Mouse (Mus musculus) embryonic facial prominence, embryonic 11.5 days (tissue): ENCODE data around the gene Pola2. TPM values are rescaled to one million over a fixed set of nuclear protein-coding genes. Genes with fewer than 3 reads are reported as not detected.

ENCODE experiments used
- ATAC-seq: fragments of 200-750 bp; cut with Nextera tagmentation; replicated peaks from 2 replicates; pipeline ENCODE4 v1.8.0; 2017; ENCODE audit warnings: low read depth; ENCODE audit not compliant: insufficient number of reproducible peaks, low FRiP score, low TSS enrichment
- DNase-seq: peaks from one replicate; pipeline ENCODE4 v3.0.0-alpha.2; 2015; ENCODE audit warnings: low spot score
- H3K27ac ChIP-seq: fragments of 300-500 bp; sonication (generic); replicated peaks from 2 replicates; pipeline ENCODE4 v1.5.1; 2014; ENCODE audit warnings: mild to moderate bottlenecking, low read depth, low read length, control low read depth
- H3K27me3 ChIP-seq: fragments of 300-500 bp; sonication (generic); 2 replicates; pipeline ENCODE4 v1.6.1; 2014; ENCODE audit warnings: mild to moderate bottlenecking, low read length, moderate library complexity, mixed read lengths; ENCODE audit not compliant: control insufficient read depth, insufficient read depth
- H3K36me3 ChIP-seq: fragments of 300-500 bp; sonication (generic); replicated peaks from 2 replicates; pipeline ENCODE4 v1.6.1; 2014; ENCODE audit warnings: low read depth, mild to moderate bottlenecking, low read length, moderate library complexity, mixed read lengths; ENCODE audit not compliant: control insufficient read depth, insufficient read depth
- H3K4me1 ChIP-seq: fragments of 300-500 bp; sonication (generic); 2 replicates; pipeline ENCODE4 v1.6.1; 2014; ENCODE audit warnings: low read length, mixed read lengths; ENCODE audit not compliant: control insufficient read depth, insufficient read depth
- H3K4me2 ChIP-seq: fragments of 300-500 bp; sonication (generic); 2 replicates; pipeline ENCODE4 v1.6.1; 2014; ENCODE audit warnings: low read depth, mild to moderate bottlenecking, control low read depth, low read length, moderate library complexity
- H3K4me3 ChIP-seq: fragments of 300-500 bp; sonication (generic); 2 replicates; pipeline ENCODE4 v1.5.1; 2014; ENCODE audit warnings: low read depth, low read length, control low read depth
- H3K9ac ChIP-seq: fragments of 300-500 bp; sonication (generic); replicated peaks from 2 replicates; pipeline ENCODE4 v1.6.1; 2014; ENCODE audit warnings: mild to moderate bottlenecking, control low read depth, low read length
- H3K9me3 ChIP-seq: fragments of 300-500 bp; sonication (generic); replicated peaks from 2 replicates; pipeline ENCODE4 v1.6.1; 2016; ENCODE audit warnings: mild to moderate bottlenecking, low read length, inconsistent platforms, mixed read lengths; ENCODE audit not compliant: control insufficient read depth
- WGBS: fragments of 180-500 bp; shearing (Covaris S2); extraction: QIAGEN DNeasy Blood & Tissue Kit; methylation state at CpG from one replicate; pipeline ENCODE4 v1.1.7; 2014; 5-methylcytosine and 5-hydroxymethylcytosine counted together
- polyA plus RNA-seq: library from polyadenylated mRNA; unstranded; fragments of >200 nt; fragmentation: Nextera tagmentation; extraction: Ambion mirVana; gene quantifications from 2 replicates; pipeline ENCODE4 v1.2.1, GENCODE M21; 2014

Pola2 gene
- polyA plus RNA-seq, 1 experiment from 2014 or later = 97.6 TPM

- Histone ChIP-seq H3K27me3 (no peaks in the 10 kb centered on the region), H3K36me3 (no peaks in the 10 kb centered on the region), H3K4me3 (peak overlapping the region; percentile 66), H3K27ac (no peak overlapping the region), H3K9ac (peak overlapping the region; percentile 75; the same call in 1 of the 2 replicates), H3K9me3 (no peaks in the 10 kb centered on the region), H3K4me1 (no peaks in the 10 kb centered on the region), H3K4me2 (peak overlapping the region; percentile 72; the same call in 1 of the 2 replicates)
- ATAC-seq (no peak), DNase-seq (no peak)
- 79% methylated on average over 2 of the region's 2 CpGs for WGBS
Measured at GRCm38 (mm10) chr19:5964804-5965203, 802 bp upstream of the Pola2 start.

GRCm38 (mm10) chr19:5962651-5963050, 1.4 kb downstream of the Pola2 start:
- H3K9me3 ChIP-seq = no peaks in the 10 kb centered on the region
- 0 out of 2 replicates have a peak overlapping the region, but pooled peaks have one; percentile 0 for H3K9ac ChIP-seq
- peak overlapping the region; percentile 72 for H3K4me2 ChIP-seq
- H3K27ac ChIP-seq = no peak overlapping the region
- H3K36me3 ChIP-seq = no peaks in the 10 kb centered on the region
- H3K4me3 ChIP-seq = peak overlapping the region; percentile 66; the same call in 1 of the 2 replicates
- no peaks in the 10 kb centered on the region for H3K27me3 ChIP-seq
- DNase-seq (no peak), ATAC-seq (no peak)
- WGBS = 24% methylated on average over 1 of the region's 1 CpGs
- no peaks in the 10 kb centered on the region for H3K4me1 ChIP-seq

- no peak for DNase-seq
- Histone ChIP-seq H3K36me3 (no peaks in the 10 kb centered on the region; the same call in 1 of the 2 replicates), H3K27me3 (no peaks in the 10 kb centered on the region)
Measured at GRCm38 (mm10) chr19:5957371-5957770, 6.6 kb downstream of the Pola2 start.

GRCm38 (mm10) chr19:5956685-5957084, 7.3 kb downstream of the Pola2 start:
- H3K4me2 ChIP-seq = no peak overlapping the region
- 25% methylated on average over 3 of the region's 3 CpGs for WGBS
- no peak overlapping the region for H3K9ac ChIP-seq
- no peak; the same call in 1 of the 2 replicates for ATAC-seq
- H3K4me3 ChIP-seq = no peak overlapping the region
- no peaks in the 10 kb centered on the region for H3K9me3 ChIP-seq
- H3K27ac ChIP-seq = no peak overlapping the region
- H3K4me1 ChIP-seq = no peaks in the 10 kb centered on the region
- no peaks in the 10 kb centered on the region; the same call in 1 of the 2 replicates for H3K36me3 ChIP-seq
- H3K27me3 ChIP-seq = no peaks in the 10 kb centered on the region
- peak; percentile 80 for DNase-seq

More at GRCm38 (mm10) chr19:5957371-5957770, 6.6 kb downstream of the Pola2 start:
- no peaks in the 10 kb centered on the region for H3K4me1 ChIP-seq
- H3K4me3 ChIP-seq = no peak overlapping the region
- WGBS = 84% methylated on average over 5 of the region's 5 CpGs
- no peak overlapping the region for H3K27ac ChIP-seq
- no peak for ATAC-seq
- H3K9ac ChIP-seq = no peak overlapping the region
- H3K9me3 ChIP-seq = no peaks in the 10 kb centered on the region
- H3K4me2 ChIP-seq = no peak overlapping the region

GRCm38 (mm10) chr19:5955704-5956670, 8.0 kb downstream of the Pola2 start:
- no peaks in the 10 kb centered on the region for H3K4me1 ChIP-seq
- 84% methylated on average over 28 of the region's 28 CpGs for WGBS
- H3K4me2 ChIP-seq = no peak overlapping the region
- H3K9me3 ChIP-seq = no peaks in the 10 kb centered on the region
- H3K36me3 ChIP-seq = no peaks in the 10 kb centered on the region; the same call in 1 of the 2 replicates
- DNase-seq (no peak), ATAC-seq (no peak)
- H3K9ac ChIP-seq = no peak overlapping the region
- no peak overlapping the region for H3K27ac ChIP-seq
- no peaks in the 10 kb centered on the region for H3K27me3 ChIP-seq
- no peak overlapping the region for H3K4me3 ChIP-seq

GRCm38 (mm10) chr19:5954936-5955335, 9.1 kb downstream of the Pola2 start:
- Histone ChIP-seq H3K27ac (no peak overlapping the region), H3K27me3 (no peaks in the 10 kb centered on the region), H3K4me3 (no peak overlapping the region), H3K4me2 (no peak overlapping the region), H3K9me3 (no peaks in the 10 kb centered on the region), H3K9ac (no peak overlapping the region), H3K36me3 (no peaks in the 10 kb centered on the region; the same call in 1 of the 2 replicates), H3K4me1 (no peaks in the 10 kb centered on the region)
- ATAC-seq = no peak
- DNase-seq = no peak
- WGBS = 90% methylated on average over 10 of the region's 10 CpGs

GRCm38 (mm10) chr19:5954031-5954710, 9.8 kb downstream of the Pola2 start:
- H3K36me3 ChIP-seq = no peaks in the 10 kb centered on the region; the same call in 1 of the 2 replicates
- no peaks in the 10 kb centered on the region for H3K9me3 ChIP-seq
- no peaks in the 10 kb centered on the region for H3K27me3 ChIP-seq
- DNase-seq = no peak
- 86% methylated on average over 22 of the region's 22 CpGs for WGBS
- no peak overlapping the region for H3K9ac ChIP-seq
- H3K4me1 ChIP-seq = no peaks in the 10 kb centered on the region
- no peak overlapping the region for H3K27ac ChIP-seq
- no peak for ATAC-seq
- no peak overlapping the region for H3K4me2 ChIP-seq
- no peak overlapping the region for H3K4me3 ChIP-seq
